Mouse (Mus musculus) mouse trophoblast stem cell (cell line): ENCODE results near the gene Ubn2.
"Not testable (repeated sequence)": the region's sequence is repeated elsewhere in the genome, so short reads cannot be mapped to it uniquely, and the experiment has no call there.

Experiments
- in situ Hi-C, 2 experiments: fragments of 300-500 bp; cut with MseI, MboI; formaldehyde crosslinking; loops; 2 replicates in 1 of 2; 3 replicates in 1 of 2; pipeline ENCODE4 v1.15.1; 2025

The Ubn2 gene

GRCm38 (mm10) chr6:38433261-38434033, at the start of gene Ubn2:
Ubn2 (plus strand) TSS chr6:38433950.
- in situ Hi-C loops = no loop called here

GRCm38 (mm10) chr6:38389671-38390070, 44.1 kb upstream of the Ubn2 start:
- in situ Hi-C loops = no loop called here

GRCm38 (mm10) chr6:38432457-38432856, 1.3 kb upstream of the Ubn2 start:
- in situ Hi-C loops = not testable (repeated sequence)

- in situ Hi-C loops = no loop called here
Measured at GRCm38 (mm10) chr6:38434055-38435023, 589 bp downstream of the Ubn2 start.

- in situ Hi-C loops = no loop called here
Measured at GRCm38 (mm10) chr6:38443842-38444241, 10.1 kb downstream of the Ubn2 start.

- in situ Hi-C loops = no loop called here
Measured at GRCm38 (mm10) chr6:38448295-38448694, 14.5 kb downstream of the Ubn2 start.

GRCm38 (mm10) chr6:38453049-38453448, 19.3 kb downstream of the Ubn2 start:
- in situ Hi-C loops = no loop called here

GRCm38 (mm10) chr6:38456425-38456824, 22.7 kb downstream of the Ubn2 start:
- in situ Hi-C loops = not testable (repeated sequence)

- in situ Hi-C loops = no loop called here
Measured at GRCm38 (mm10) chr6:38458075-38458474, 24.3 kb downstream of the Ubn2 start.

GRCm38 (mm10) chr6:38469591-38469990, 35.8 kb downstream of the Ubn2 start:
- in situ Hi-C loops = no loop called here

GRCm38 (mm10) chr6:38481694-38482371, 48.1 kb downstream of the Ubn2 start:
- in situ Hi-C loops = no loop called here

GRCm38 (mm10) chr6:38492550-38492949, 58.8 kb downstream of the Ubn2 start:
- in situ Hi-C loops = no loop called here

GRCm38 (mm10) chr6:38495641-38496040, 61.9 kb downstream of the Ubn2 start:
- in situ Hi-C loops = no loop called here

GRCm38 (mm10) chr6:38512096-38512495, 78.3 kb downstream of the Ubn2 start:
- in situ Hi-C loops = no loop called here

- in situ Hi-C loops = no loop called here
Measured at GRCm38 (mm10) chr6:38512830-38513229, 79.1 kb downstream of the Ubn2 start.

- in situ Hi-C loops = no loop called here
Measured at GRCm38 (mm10) chr6:38515201-38515600, 81.5 kb downstream of the Ubn2 start.

- in situ Hi-C loops = no loop called here
Measured at GRCm38 (mm10) chr6:38523851-38524250, 90.1 kb downstream of the Ubn2 start.

- in situ Hi-C loops = no loop called here
Measured at GRCm38 (mm10) chr6:38531211-38531820, 97.6 kb downstream of the Ubn2 start.

GRCm38 (mm10) chr6:38532500-38533420, 99.0 kb downstream of the Ubn2 start:
- in situ Hi-C loops = no loop called here
